ENCODE assay signal across 21 mouse cellular contexts in genomic region chr4:120817951-120818350, GRCm38 (mm10). TPM values are rescaled to one million over a fixed set of nuclear protein-coding genes. Genes with fewer than 3 reads are reported as not detected.
DNase-seq lines count a peak whose midpoint lies in the region; ATAC-seq and TF ChIP-seq lines count a peak whose summit lies in the region.
"Had no signal": no experiment of that assay in that cellular context is flagged by ENCODE, and none has a peak within 500 bp of the region (broad histone marks: within the 10 kb centered on the region; RNA-seq: fewer than 3 reads in every experiment).

No protein-coding gene starts in this region.

- intact Hi-C loops in heart, postnatal 25 days (cut with DNase I), result no loop called here

- H3K4me2 ChIP-seq in lung, embryonic 15.5 days, result 0 out of 2 replicates have a peak overlapping the region, but pooled peaks have one; percentile 13
- H3K4me2 ChIP-seq: hindbrain, embryonic 14.5 days; liver, embryonic 15.5 days had no signal

- 64% methylated on average over 2 of the region's 2 CpGs for WGBS in heart, embryonic 10.5 days
- WGBS in kidney, adult 2 months, result 30% methylated on average over 2 of the region's 2 CpGs
- 41% methylated on average over 2 of the region's 2 CpGs for WGBS in lung, embryonic 15.5 days
- 24% methylated on average over 2 of the region's 2 CpGs for WGBS in lung, adult 2 months

- peak overlapping the region; percentile 93; the same call in 1 of the 2 replicates for H3K27ac ChIP-seq in heart, embryonic 10.5 days
- H3K27ac ChIP-seq in kidney, adult 2 months (ENCODE audit: insufficient read depth, low read depth, low read length), result peak overlapping the region; percentile 46
- H3K27ac ChIP-seq in lung, embryonic 15.5 days, result peak overlapping the region; percentile 81
- H3K27ac ChIP-seq: hindbrain, embryonic 14.5 days had no signal

- H3K9ac ChIP-seq in lung, embryonic 15.5 days, result no peak overlapping the region
- H3K9ac ChIP-seq: embryonic facial prominence, embryonic 13.5 days; hindbrain, embryonic 14.5 days; liver, embryonic 15.5 days had no signal

- H3K27me3 ChIP-seq in heart, embryonic 10.5 days (ENCODE audit: insufficient read depth, poor library complexity, severe bottlenecking), result no peaks in the 10 kb centered on the region
- no peaks in the 10 kb centered on the region for H3K27me3 ChIP-seq in kidney, adult 2 months (replicated peaks; ENCODE audit: control insufficient read depth, insufficient read depth, low read length)
- H3K27me3 ChIP-seq in lung, embryonic 15.5 days, result no peaks in the 10 kb centered on the region
- H3K27me3 ChIP-seq: CH12.LX; embryonic facial prominence, embryonic 13.5 days; liver, embryonic 15.5 days; megakaryocyte, embryonic 14.5 days had no signal

- H3K36me3 ChIP-seq in heart, embryonic 10.5 days, result 0 out of 2 replicates have a peak, but pooled peaks cover under 1% of the 10 kb centered on the region
- H3K36me3 ChIP-seq in kidney, adult 2 months (ENCODE audit: control insufficient read depth, insufficient read depth, low read length), result no peaks in the 10 kb centered on the region
- H3K36me3 ChIP-seq in lung, embryonic 15.5 days, result no peaks in the 10 kb centered on the region
- H3K36me3 ChIP-seq: embryonic facial prominence, embryonic 13.5 days; liver, embryonic 15.5 days had no signal

- H3K4me3 ChIP-seq in heart, embryonic 10.5 days, result no peak overlapping the region
- H3K4me3 ChIP-seq in kidney, adult 2 months (ENCODE audit: insufficient read depth, low read depth, low read length), result no peak overlapping the region
- no peak overlapping the region for H3K4me3 ChIP-seq in lung, embryonic 15.5 days
- no peak overlapping the region for H3K4me3 ChIP-seq in lung, adult 2 months (replicated peaks; ENCODE audit: extremely low read depth, low read depth, low read length)
- H3K4me3 ChIP-seq: embryonic facial prominence, embryonic 13.5 days; liver, embryonic 15.5 days; megakaryocyte, embryonic 14.5 days; myocyte had no signal

- DNase-seq in heart, embryonic 10.5 days (ENCODE audit: low spot score), result no peak
- DNase-seq in heart, postnatal 25 days (ENCODE audit: low spot score), result no peak
- no peak for DNase-seq in kidney, adult 2 months
- DNase-seq in kidney, adult 8-10 months, result no peak
- no peak for DNase-seq in lung, adult 2 months
- peak; percentile 59 for DNase-seq in lung, postnatal 36 days
- DNase-seq: adrenal gland, postnatal 14 days; cerebellum, postnatal 10 days; gastrocnemius, postnatal 25 days; kidney, adult 9 months; layer of hippocampus, postnatal 36 days; midbrain, embryonic 14.5 days had no signal

- ATAC-seq in lung, embryonic 15.5 days (ENCODE audit: borderline replicate concordance, extremely low read depth, low FRiP score, low TSS enrichment), result no peak
- ATAC-seq: forebrain, embryonic 14.5 days had no signal

- TF ChIP-seq CTCF in kidney, adult 2 months (conservative IDR thresholded peaks at IDR 0.05; ENCODE audit: insufficient read depth, insufficient read length, low read depth, low read length), result no peak
- no peak for TF ChIP-seq CTCF in lung, adult 2 months (IDR thresholded peaks at IDR 0.05; ENCODE audit: insufficient read depth, low read length)

- TF ChIP-seq POLR2A in kidney, adult 2 months (IDR thresholded peaks at IDR 0.05; ENCODE audit: low read depth, low read length), result no peak
- TF ChIP-seq POLR2A in lung, adult 2 months (IDR thresholded peaks at IDR 0.05; ENCODE audit: borderline replicate concordance, extremely low read depth, low read depth, low read length), result no peak

- H3K4me1 ChIP-seq in heart, embryonic 10.5 days, result peaks cover 31% of the 10 kb centered on the region
- peaks cover 36% of the 10 kb centered on the region for H3K4me1 ChIP-seq in kidney, adult 2 months (ENCODE audit: control insufficient read depth, insufficient read depth, low read length)
- peaks cover 59% of the 10 kb centered on the region for H3K4me1 ChIP-seq in lung, embryonic 15.5 days
- H3K4me1 ChIP-seq in lung, adult 2 months (ENCODE audit: control insufficient read depth, insufficient read depth, low read length), result peaks cover 33% of the 10 kb centered on the region

- H3K9me3 ChIP-seq in heart, embryonic 10.5 days, result no peaks in the 10 kb centered on the region
- H3K9me3 ChIP-seq in lung, embryonic 15.5 days, result no peaks in the 10 kb centered on the region
- H3K9me3 ChIP-seq: embryonic facial prominence, embryonic 13.5 days; liver, embryonic 15.5 days; megakaryocyte, embryonic 14.5 days had no signal

RNA-seq across cellular contexts. Expression of gene Nfyc, which starts 13.4 kb away (rescaled TPM):
- 111 and 117 TPM in 2 replicates for polyA plus RNA-seq in heart, embryonic 10.5 days (2016; fragmentation: Nextera tagmentation; extraction: Ambion mirVana)
- total RNA-seq in heart, postnatal 25 days (2021), result 10 to 100 TPM; 58.6 to 62.3 TPM
- polyA plus RNA-seq in kidney, adult 2 months (2012; rRNA removed), result 218 and 287 TPM in 2 replicates
- polyA plus RNA-seq in lung, embryonic 15.5 days (2015; fragmentation: Nextera tagmentation; extraction: Ambion mirVana), result 93.7 and 99.5 TPM in 2 replicates
- 120 and 143 TPM in 2 replicates for polyA plus RNA-seq in lung, adult 2 months (2012; rRNA removed)

RNA-seq across cellular contexts. Expression of gene Rims3, which starts 36.7 kb away (rescaled TPM):
- 1.8 and 3.4 TPM in 2 replicates for polyA plus RNA-seq in heart, embryonic 10.5 days (2016; fragmentation: Nextera tagmentation; extraction: Ambion mirVana)
- under 1 TPM in 1 of 2 experiments, not detected in 1; 0.05 TPM for total RNA-seq in heart, postnatal 25 days (2021)
- polyA plus RNA-seq in kidney, adult 2 months (2012; rRNA removed), result 0.27 and 0.39 TPM in 2 replicates
- 0.57 and 0.72 TPM in 2 replicates for polyA plus RNA-seq in lung, embryonic 15.5 days (2015; fragmentation: Nextera tagmentation; extraction: Ambion mirVana)
- 0.94 and 1.4 TPM in 2 replicates for polyA plus RNA-seq in lung, adult 2 months (2012; rRNA removed)
- total RNA-seq: MEL had no signal
